Mouse (Mus musculus): Measurements from ENCODE around the gene Asic3.

The Asic3 gene

GRCm38 (mm10) chr5:24413042-24413693, at the start of gene Asic3:
TSS of gene Asic3 (plus strand) at chr5:24413392.
- DNase-seq (ENCODE audit: low spot score in 2 of 2), result no peak

- no peak for DNase-seq (ENCODE audit: low spot score in 2 of 2)
Measured at GRCm38 (mm10) chr5:24363467-24363866, 49.7 kb upstream of the Asic3 start.

GRCm38 (mm10) chr5:24364061-24364460, 49.1 kb upstream of the Asic3 start:
- DNase-seq (ENCODE audit: low spot score in 2 of 2), result no peak

DNA sequence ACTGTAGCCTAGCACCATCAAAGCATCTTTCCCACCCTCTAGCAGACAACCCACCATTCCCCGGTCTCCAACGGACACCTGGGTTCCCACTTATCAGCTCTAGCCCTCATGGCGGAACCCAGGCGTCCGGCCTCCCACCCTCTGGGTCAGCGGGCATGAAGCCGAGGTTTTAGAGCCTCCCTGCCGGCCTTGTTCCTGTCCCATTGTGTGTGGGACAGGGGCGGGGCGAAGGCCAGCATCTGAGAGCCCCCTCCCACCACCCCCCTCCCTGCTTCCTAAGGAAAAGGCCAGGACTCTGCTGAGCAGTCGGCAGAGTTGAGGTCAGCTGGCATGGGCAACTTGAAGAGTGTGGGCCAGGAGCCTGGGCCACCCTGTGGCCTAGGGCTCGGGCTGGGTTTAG, 48.7 kb upstream of the Asic3 start, which contains the start of gene Nos3:
TSS of gene Nos3 (plus strand) at position 303 of the 400 bp plus-strand sequence.
- DNase-seq (ENCODE audit: low spot score in 2 of 2), result no peak

- no peak for DNase-seq (ENCODE audit: low spot score in 2 of 2)
Measured at GRCm38 (mm10) chr5:24364963-24365362, 48.2 kb upstream of the Asic3 start.

DNA sequence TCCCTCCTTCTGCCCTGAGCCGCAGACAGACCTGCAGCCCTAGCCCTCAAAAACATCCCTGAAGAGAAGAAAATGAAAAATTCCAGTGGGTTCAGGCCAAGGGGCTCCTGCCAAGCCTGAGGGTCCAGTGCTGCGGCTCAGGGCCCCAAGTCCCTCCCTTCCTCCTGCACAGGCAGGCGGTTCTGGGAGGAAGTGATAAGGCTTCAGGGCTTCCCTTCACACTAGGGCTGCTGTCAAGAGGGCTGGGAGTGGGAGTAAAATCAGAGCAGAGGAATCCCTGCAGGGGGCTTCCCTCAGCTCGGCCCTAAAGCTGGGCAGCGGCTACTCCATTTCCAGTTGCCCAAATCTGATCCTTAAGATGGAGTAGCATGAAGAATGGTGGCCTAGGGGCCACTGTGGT, 47.7 kb upstream of the Asic3 start:
- DNase-seq (ENCODE audit: low spot score in 2 of 2), result no peak

- no peak for DNase-seq (ENCODE audit: low spot score in 2 of 2)
Measured at GRCm38 (mm10) chr5:24366426-24366825, 46.8 kb upstream of the Asic3 start.

DNA sequence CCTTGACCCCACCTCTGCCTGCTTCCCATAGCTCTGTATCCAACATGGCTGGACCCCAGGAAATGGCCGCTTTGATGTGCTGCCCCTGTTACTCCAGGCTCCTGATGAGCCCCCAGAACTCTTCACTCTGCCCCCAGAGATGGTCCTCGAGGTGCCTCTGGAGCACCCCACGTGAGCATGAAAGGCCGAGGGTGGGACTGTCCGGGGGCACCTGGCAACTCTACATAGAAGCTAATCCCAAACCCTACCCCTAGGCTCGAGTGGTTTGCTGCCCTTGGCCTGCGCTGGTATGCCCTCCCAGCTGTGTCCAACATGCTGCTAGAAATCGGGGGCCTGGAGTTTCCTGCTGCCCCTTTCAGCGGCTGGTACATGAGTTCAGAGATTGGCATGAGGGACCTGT, 43.4 kb upstream of the Asic3 start:
- DNase-seq (ENCODE audit: low spot score in 2 of 2), result no peak

GRCm38 (mm10) chr5:24373807-24374206, 39.4 kb upstream of the Asic3 start:
- DNase-seq (ENCODE audit: low spot score in 2 of 2), result no peak

DNA sequence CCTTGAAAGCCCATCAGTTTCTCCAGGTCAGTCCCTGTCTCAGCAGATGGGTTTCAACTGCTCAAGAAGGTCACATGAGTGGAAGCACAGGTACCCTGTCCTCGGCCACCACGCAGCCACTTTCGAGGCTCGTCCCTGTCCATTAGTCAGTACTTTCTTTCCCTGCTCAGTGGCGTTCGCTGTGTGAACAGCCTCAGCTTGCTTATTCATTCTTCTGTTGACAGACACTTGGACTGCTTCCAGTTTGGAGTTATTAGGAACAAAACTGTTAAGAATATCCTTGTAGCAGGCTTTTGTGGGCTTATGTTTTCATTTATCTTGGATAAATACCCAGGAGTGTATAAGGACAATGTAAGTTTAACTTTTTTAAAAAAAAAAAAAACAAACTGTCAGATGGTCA, 39.0 kb upstream of the Asic3 start:
- DNase-seq (ENCODE audit: low spot score in 2 of 2), result no peak

GRCm38 (mm10) chr5:24374666-24375328, 38.4 kb upstream of the Asic3 start:
- DNase-seq (ENCODE audit: low spot score in 2 of 2), result no peak

- no peak for DNase-seq (ENCODE audit: low spot score in 2 of 2)
Measured at GRCm38 (mm10) chr5:24378700-24379099, 34.5 kb upstream of the Asic3 start.

- no peak for DNase-seq (ENCODE audit: low spot score in 2 of 2)
Measured at GRCm38 (mm10) chr5:24379501-24379900, 33.7 kb upstream of the Asic3 start.

DNA sequence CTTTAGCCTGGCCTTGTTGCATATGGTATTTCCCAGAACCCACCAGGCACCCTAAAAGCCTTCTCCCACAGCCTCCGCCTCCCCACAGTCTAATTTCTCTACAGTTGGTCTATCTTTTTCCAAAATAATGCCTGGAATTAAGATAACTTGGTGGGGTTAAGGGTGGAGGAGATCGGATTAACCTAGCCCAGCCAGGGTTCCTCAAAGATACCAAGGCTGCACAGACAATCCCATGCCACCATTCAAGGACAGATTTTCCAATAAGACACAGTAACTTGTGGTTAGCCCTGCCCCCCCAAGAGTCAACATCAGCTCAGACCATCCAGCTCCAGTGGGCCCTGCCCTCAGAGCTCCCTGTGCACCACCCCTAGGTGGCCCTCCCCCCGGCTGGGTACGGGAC, 32.7 kb upstream of the Asic3 start:
- no peak for DNase-seq (ENCODE audit: low spot score in 2 of 2)

DNA sequence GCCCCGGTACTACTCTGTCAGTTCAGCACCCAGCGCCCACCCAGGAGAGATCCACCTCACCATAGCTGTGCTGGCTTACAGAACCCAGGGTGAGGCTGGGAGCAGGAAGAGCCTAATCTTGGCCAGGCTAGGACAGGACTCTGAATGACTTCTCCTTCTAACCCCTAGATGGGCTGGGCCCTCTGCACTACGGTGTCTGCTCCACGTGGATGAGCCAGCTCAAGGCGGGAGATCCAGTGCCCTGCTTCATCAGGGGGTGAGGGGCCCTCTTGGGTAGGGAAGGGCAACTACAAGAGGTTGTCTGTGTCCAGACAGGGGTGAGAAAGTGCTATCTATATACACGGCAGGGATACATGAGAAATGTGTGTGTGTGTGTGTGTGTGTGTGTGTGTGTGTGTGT, 31.7 kb upstream of the Asic3 start:
- no peak for DNase-seq (ENCODE audit: low spot score in 2 of 2)

DNA sequence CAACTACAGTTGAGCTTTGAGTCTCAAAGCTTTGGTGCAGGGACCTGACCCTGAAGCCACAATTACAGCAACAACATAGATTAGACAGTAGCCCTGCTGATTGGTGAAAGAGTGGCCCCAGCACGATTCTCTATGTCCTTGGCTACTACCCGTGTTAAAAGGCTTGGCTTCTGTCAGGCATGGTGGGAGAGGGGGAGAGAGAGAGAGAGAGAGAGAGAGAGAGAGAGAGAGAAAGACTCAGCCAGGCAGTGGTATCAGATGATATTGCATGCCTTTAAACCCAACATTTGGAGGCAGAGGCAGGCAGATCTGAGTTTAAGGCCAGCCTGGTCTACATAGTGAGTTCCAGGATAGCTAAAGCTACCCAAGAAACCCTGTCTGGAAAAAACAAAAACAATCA, 31.2 kb upstream of the Asic3 start:
- no peak for DNase-seq (ENCODE audit: low spot score in 2 of 2)

- DNase-seq (ENCODE audit: low spot score in 2 of 2), result peak; percentile 84 to 92
Measured at GRCm38 (mm10) chr5:24383026-24383859, 29.9 kb upstream of the Asic3 start.

DNA sequence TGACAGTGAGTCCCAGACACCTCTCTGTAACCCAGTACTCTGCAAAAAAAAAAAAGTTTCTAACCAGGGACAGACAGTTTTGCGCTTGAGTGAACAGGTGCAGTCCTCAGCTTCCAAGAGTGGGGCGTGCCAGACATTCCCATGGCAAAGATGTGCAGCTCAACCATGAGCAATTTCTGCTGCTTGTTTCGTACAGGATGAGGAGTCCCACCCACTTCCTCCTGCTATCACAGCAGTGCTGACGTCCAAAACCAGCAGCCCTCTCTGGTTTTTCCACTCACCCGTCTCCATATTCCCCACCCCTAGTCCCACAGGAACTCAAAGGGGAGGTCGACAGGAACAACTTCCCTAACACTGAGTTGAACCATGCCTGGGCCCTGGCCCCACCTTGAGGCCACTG, 28.8 kb upstream of the Asic3 start:
- no peak for DNase-seq (ENCODE audit: low spot score in 2 of 2)

DNA sequence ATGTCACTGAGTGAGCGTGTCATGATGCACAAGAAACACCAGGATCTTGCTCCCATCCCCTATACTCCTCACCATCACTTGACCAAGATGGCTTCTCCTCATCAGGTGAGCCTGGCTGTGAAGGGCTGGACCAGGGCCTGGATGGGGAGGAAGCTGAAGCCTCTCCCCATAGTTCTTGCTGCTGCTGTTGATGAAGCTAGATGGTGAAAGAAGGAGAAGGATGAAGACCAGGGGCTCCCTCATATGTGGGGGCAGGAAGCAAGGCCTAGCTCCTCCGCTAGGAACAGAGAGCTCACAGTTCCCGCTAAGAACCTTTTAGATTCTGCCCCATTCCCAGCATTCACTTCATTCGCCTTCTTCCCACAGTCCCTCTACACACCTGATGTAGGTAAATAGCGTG, 27.8 kb upstream of the Asic3 start:
- no peak for DNase-seq (ENCODE audit: low spot score in 2 of 2)

DNA sequence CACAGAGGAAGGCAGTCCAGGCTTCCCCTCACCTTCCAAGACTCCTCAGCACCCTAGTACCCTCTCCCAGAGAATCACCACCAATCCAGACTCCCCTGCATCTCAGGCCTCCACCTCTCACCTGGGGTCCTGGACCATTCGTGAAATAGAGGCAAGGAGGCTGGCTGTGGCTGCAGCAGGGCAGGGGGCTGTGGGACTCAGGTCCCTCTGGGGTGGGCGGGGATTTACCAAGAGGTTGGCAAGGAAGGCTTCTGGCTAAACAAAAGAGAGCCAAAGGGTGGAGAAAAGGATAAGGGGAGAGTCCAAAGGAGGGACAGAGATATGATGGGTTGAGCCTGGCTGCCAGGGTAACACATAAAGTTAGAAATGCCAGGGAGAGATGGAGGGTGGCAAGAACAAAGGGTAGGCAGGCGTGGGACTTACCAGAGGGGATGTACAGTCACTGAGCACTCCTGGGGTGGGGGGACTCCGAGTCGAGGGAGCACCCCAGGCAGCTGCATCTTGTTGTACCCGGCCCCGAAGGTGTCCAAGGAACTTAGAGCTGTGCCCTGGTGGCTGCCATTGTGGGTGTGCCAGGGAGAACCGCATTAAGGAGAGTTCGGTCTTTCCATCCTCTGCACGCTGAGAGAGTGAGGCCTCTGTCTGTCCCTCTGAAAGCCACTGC, 27.2 kb upstream of the Asic3 start:
- no peak for DNase-seq (ENCODE audit: low spot score in 2 of 2)

GRCm38 (mm10) chr5:24387264-24388241, 25.6 kb upstream of the Asic3 start:
- DNase-seq (ENCODE audit: low spot score in 2 of 2), result peak in 1 of 2 experiments; percentile 67

All from spleen, postnatal 4 days (tissue).